Mouse (Mus musculus) activated CD4-positive, CD25-positive, alpha-beta regulatory T cell (primary cell): ENCODE results near the gene Scgb1b30. TPM values are rescaled to one million over a fixed set of nuclear protein-coding genes. Genes with fewer than 3 reads are reported as not detected.

Experiments used
- polyA plus RNA-seq, 2 experiments: library from polyadenylated mRNA; unstranded; fragments of 100-300 nt; shearing (Covaris generic); gene quantifications; one replicate each; pipeline ENCODE4 v1.2.1; 2017

Scgb1b30 gene
- polyA plus RNA-seq: not detected

GRCm38 (mm10) chr7:34094911-34095481, at the start of gene Scgb1b30:
Scgb1b30 (plus strand) TSS chr7:34095431.

GRCm38 (mm10) chr7:34133117-34133762, 38.0 kb downstream of the Scgb1b30 start, which contains the start of gene Wtip:
Wtip (minus strand) TSS chr7:34133268.

Other genes with a start within 250 kb of the Scgb1b30 start
- not detected for gene Scgb2b26, start 150.4 kb upstream of the Scgb1b30 start, polyA plus RNA-seq
- gene Scgb2b27, start 81.5 kb upstream of the Scgb1b30 start, polyA plus RNA-seq: not detected
- not detected for gene Scgb1b27, start 73.9 kb upstream of the Scgb1b30 start, polyA plus RNA-seq
- gene Wtip, start 37.8 kb downstream of the Scgb1b30 start, polyA plus RNA-seq: under 1 TPM in 1 of 2 experiments, not detected in 1; 0.55 TPM
- 100 to 1,000 TPM; 132 to 139 TPM for gene Uba2, start 74.2 kb downstream of the Scgb1b30 start, polyA plus RNA-seq
- gene Pdcd2l, start 101.2 kb downstream of the Scgb1b30 start, polyA plus RNA-seq: 10 to 100 TPM; 39.3 to 50.2 TPM
- gene Gpi1, start 134.9 kb downstream of the Scgb1b30 start, polyA plus RNA-seq: 100 to 1,000 TPM; 289 to 354 TPM
- under 1 TPM in 1 of 2 experiments, not detected in 1; 0.57 TPM for gene Gm6096, start 155.6 kb downstream of the Scgb1b30 start, polyA plus RNA-seq
- gene 4931406P16Rik, start 218.1 kb downstream of the Scgb1b30 start, polyA plus RNA-seq: 10 to 100 TPM; 19.1 to 19.5 TPM